ENCODE assay signal across 28 mouse cellular contexts in the genomic region with DNA sequence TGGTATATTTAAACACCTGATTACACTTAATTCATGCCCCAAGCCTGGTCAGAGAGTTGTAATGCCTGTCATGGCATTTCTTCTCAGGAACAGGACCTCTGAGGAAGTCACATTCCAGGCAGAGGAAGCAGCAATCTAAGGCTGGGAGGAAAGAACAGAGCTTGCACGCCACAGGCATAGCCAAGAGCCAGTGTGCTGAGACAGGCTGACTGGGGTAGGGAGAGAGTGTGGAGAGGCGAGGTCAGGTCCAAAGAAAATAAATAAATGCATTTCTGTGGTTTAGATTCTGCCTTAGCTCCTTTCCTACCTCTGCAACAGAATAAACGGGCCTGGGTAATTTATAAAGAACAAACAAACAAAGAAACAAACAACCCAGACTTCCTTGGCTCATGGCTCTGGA.
DNase-seq lines count a peak whose midpoint lies in the region; ATAC-seq and TF ChIP-seq lines count a peak whose summit lies in the region.
"Had no signal": no experiment of that assay in that cellular context is flagged by ENCODE, and none has a peak within 500 bp of the region (broad histone marks: within the 10 kb centered on the region; RNA-seq: fewer than 3 reads in every experiment).

No protein-coding gene starts in this region.

- no peak overlapping the region for H3K4me2 ChIP-seq in forebrain, embryonic 12.5 days
- no peak overlapping the region for H3K4me2 ChIP-seq in forebrain, embryonic 14.5 days (ENCODE audit: low read length)
- H3K4me2 ChIP-seq in hindbrain, embryonic 11.5 days (replicated peaks; ENCODE audit: low read depth, low read length): no peak overlapping the region
- no peak overlapping the region for H3K4me2 ChIP-seq in midbrain, embryonic 11.5 days
- H3K4me2 ChIP-seq in midbrain, postnatal 0 days (ENCODE audit: low read depth, low read length, poor library complexity, severe bottlenecking): no peak overlapping the region
- H3K4me2 ChIP-seq in midbrain, embryonic 14.5 days (ENCODE audit: low read length): no peak overlapping the region
- H3K4me2 ChIP-seq: embryonic facial prominence, embryonic 13.5 days; heart, embryonic 11.5 days; hindbrain, embryonic 15.5 days; kidney, embryonic 15.5 days; limb, embryonic 15.5 days; liver, embryonic 13.5 days had no signal

- TF ChIP-seq CTCF in midbrain, postnatal 0 days (IDR thresholded peaks at IDR 0.05): no peak

- no peaks in the 10 kb centered on the region for H3K9me3 ChIP-seq in forebrain, embryonic 12.5 days
- no peaks in the 10 kb centered on the region for H3K9me3 ChIP-seq in forebrain, embryonic 14.5 days (replicated peaks; ENCODE audit: control insufficient read depth, low read length)
- no peaks in the 10 kb centered on the region for H3K9me3 ChIP-seq in hindbrain, embryonic 10.5 days
- H3K9me3 ChIP-seq in hindbrain, embryonic 11.5 days (ENCODE audit: control insufficient read depth, low read length): no peaks in the 10 kb centered on the region
- no peaks in the 10 kb centered on the region for H3K9me3 ChIP-seq in midbrain, embryonic 11.5 days (ENCODE audit: control insufficient read depth, low read length)
- no peaks in the 10 kb centered on the region for H3K9me3 ChIP-seq in midbrain, postnatal 0 days (ENCODE audit: low read length)
- no peaks in the 10 kb centered on the region for H3K9me3 ChIP-seq in midbrain, embryonic 14.5 days (ENCODE audit: control insufficient read depth, low read length)
- H3K9me3 ChIP-seq: embryonic facial prominence, embryonic 13.5 days; G1E; hindbrain, embryonic 15.5 days; kidney, embryonic 15.5 days; limb, embryonic 10.5 days; limb, embryonic 15.5 days; liver, embryonic 13.5 days had no signal

- DNase-seq in forebrain, embryonic 14.5 days (ENCODE audit: low spot score): no peak
- no peak for DNase-seq in hindbrain, embryonic 10.5 days (ENCODE audit: low spot score)
- DNase-seq in hindbrain, embryonic 11.5 days (ENCODE audit: low spot score): no peak
- peak; percentile 79 for DNase-seq in midbrain, embryonic 11.5 days (ENCODE audit: low spot score, missing footprints)
- DNase-seq in midbrain, postnatal 0 days (ENCODE audit: low spot score): no peak
- DNase-seq in midbrain, embryonic 14.5 days: no peak
- no peak for DNase-seq in embryo, embryonic 9.5 days (ENCODE audit: extremely low spot score)
- DNase-seq: adrenal gland, postnatal 10 days; cerebellum, adult 8-10 months; cerebellum, postnatal 25 days; gastrocnemius, postnatal 25 days; kidney, adult 18-20 months; kidney, postnatal 4 days; layer of hippocampus, postnatal 36 days; liver, embryonic 13.5 days; lung, adult 18-20 months; lung, postnatal 10 days; thymus, postnatal 4 days had no signal

- 0 out of 2 replicates have a peak overlapping the region, but pooled peaks have one; percentile 6 for H3K27ac ChIP-seq in forebrain, embryonic 12.5 days
- no peak overlapping the region for H3K27ac ChIP-seq in forebrain, embryonic 14.5 days (ENCODE audit: low read depth, low read length)
- H3K27ac ChIP-seq in hindbrain, embryonic 10.5 days: peak overlapping the region; percentile 53; the same call in 1 of the 2 replicates
- H3K27ac ChIP-seq in hindbrain, embryonic 11.5 days (ENCODE audit: low read depth, low read length): no peak overlapping the region
- no peak overlapping the region for H3K27ac ChIP-seq in midbrain, embryonic 11.5 days (ENCODE audit: low read depth, low read length)
- no peak overlapping the region for H3K27ac ChIP-seq in midbrain, postnatal 0 days (ENCODE audit: low read depth, low read length)
- H3K27ac ChIP-seq in midbrain, embryonic 14.5 days (replicated peaks; ENCODE audit: low read depth, low read length): peak overlapping the region; percentile 32; the same call in 1 of the 2 replicates
- H3K27ac ChIP-seq: embryonic facial prominence, embryonic 13.5 days; hindbrain, embryonic 15.5 days; kidney, embryonic 15.5 days; limb, embryonic 10.5 days; limb, embryonic 15.5 days; liver, embryonic 13.5 days had no signal

- 84% methylated on average over 3 of the region's 3 CpGs for WGBS in forebrain, embryonic 12.5 days
- 81% methylated on average over 3 of the region's 3 CpGs for WGBS in forebrain, embryonic 14.5 days
- 75% methylated on average over 3 of the region's 3 CpGs for WGBS in hindbrain, embryonic 10.5 days
- 85% methylated on average over 3 of the region's 3 CpGs for WGBS in hindbrain, embryonic 11.5 days
- 71% methylated on average over 3 of the region's 3 CpGs for WGBS in midbrain, embryonic 11.5 days
- 70% methylated on average over 3 of the region's 3 CpGs for WGBS in midbrain, postnatal 0 days
- WGBS in midbrain, embryonic 14.5 days: 90% methylated on average over 3 of the region's 3 CpGs

- no peaks in the 10 kb centered on the region for H3K27me3 ChIP-seq in forebrain, embryonic 12.5 days
- H3K27me3 ChIP-seq in forebrain, embryonic 14.5 days (replicated peaks; ENCODE audit: control insufficient read depth, insufficient read depth, low read length): no peaks in the 10 kb centered on the region
- H3K27me3 ChIP-seq in hindbrain, embryonic 10.5 days (ENCODE audit: insufficient read depth, poor library complexity, severe bottlenecking): no peaks in the 10 kb centered on the region
- no peaks in the 10 kb centered on the region for H3K27me3 ChIP-seq in hindbrain, embryonic 11.5 days (ENCODE audit: control insufficient read depth, insufficient read depth, low read length)
- H3K27me3 ChIP-seq in midbrain, embryonic 11.5 days (ENCODE audit: control insufficient read depth, insufficient read depth, low read length): no peaks in the 10 kb centered on the region
- no peaks in the 10 kb centered on the region for H3K27me3 ChIP-seq in midbrain, postnatal 0 days (ENCODE audit: insufficient read depth, low read length)
- no peaks in the 10 kb centered on the region for H3K27me3 ChIP-seq in midbrain, embryonic 14.5 days (ENCODE audit: control insufficient read depth, insufficient read depth, low read length)
- H3K27me3 ChIP-seq: embryonic facial prominence, embryonic 13.5 days; hindbrain, embryonic 15.5 days; kidney, embryonic 15.5 days; limb, embryonic 15.5 days; liver, embryonic 13.5 days; Patski had no signal

- peaks cover 24% of the 10 kb centered on the region for H3K36me3 ChIP-seq in forebrain, embryonic 12.5 days (replicated peaks)
- peaks cover 7% of the 10 kb centered on the region; the same call in 1 of the 2 replicates for H3K36me3 ChIP-seq in forebrain, embryonic 14.5 days (ENCODE audit: control insufficient read depth, insufficient read depth, low read length)
- peaks cover 44% of the 10 kb centered on the region for H3K36me3 ChIP-seq in hindbrain, embryonic 10.5 days
- H3K36me3 ChIP-seq in hindbrain, embryonic 11.5 days (ENCODE audit: control insufficient read depth, insufficient read depth, low read length): no peaks in the 10 kb centered on the region
- peaks cover 3% of the 10 kb centered on the region; the same call in 1 of the 2 replicates for H3K36me3 ChIP-seq in midbrain, embryonic 11.5 days (ENCODE audit: control insufficient read depth, insufficient read depth, low read length)
- no peaks in the 10 kb centered on the region for H3K36me3 ChIP-seq in midbrain, postnatal 0 days (ENCODE audit: insufficient read depth, low read length)
- H3K36me3 ChIP-seq in midbrain, embryonic 14.5 days (ENCODE audit: control insufficient read depth, insufficient read depth, low read length): 0 out of 2 replicates have a peak, but pooled peaks cover 8% of the 10 kb centered on the region
- H3K36me3 ChIP-seq: embryonic facial prominence, embryonic 13.5 days; hindbrain, embryonic 15.5 days; limb, embryonic 15.5 days had no signal

- H3K4me3 ChIP-seq in forebrain, embryonic 12.5 days (replicated peaks): no peak overlapping the region
- H3K4me3 ChIP-seq in forebrain, embryonic 14.5 days (ENCODE audit: low read depth, low read length): no peak overlapping the region
- no peak overlapping the region for H3K4me3 ChIP-seq in hindbrain, embryonic 10.5 days
- no peak overlapping the region for H3K4me3 ChIP-seq in hindbrain, embryonic 11.5 days (ENCODE audit: low read depth, low read length)
- no peak overlapping the region for H3K4me3 ChIP-seq in midbrain, embryonic 11.5 days (ENCODE audit: low read depth, low read length)
- H3K4me3 ChIP-seq in midbrain, postnatal 0 days (ENCODE audit: low read depth, low read length): no peak overlapping the region
- no peak overlapping the region for H3K4me3 ChIP-seq in midbrain, embryonic 14.5 days (replicated peaks; ENCODE audit: low read depth, low read length)
- H3K4me3 ChIP-seq: embryonic facial prominence, embryonic 13.5 days; hindbrain, embryonic 15.5 days; kidney, embryonic 15.5 days; limb, embryonic 10.5 days; limb, embryonic 15.5 days; liver, embryonic 13.5 days; myocyte had no signal

- no peak for ATAC-seq in forebrain, embryonic 12.5 days (ENCODE audit: low FRiP score)
- no peak for ATAC-seq in forebrain, embryonic 14.5 days
- no peak for ATAC-seq in hindbrain, embryonic 11.5 days (ENCODE audit: low FRiP score)
- no peak for ATAC-seq in midbrain, embryonic 11.5 days (ENCODE audit: low FRiP score)
- ATAC-seq in midbrain, postnatal 0 days (ENCODE audit: low FRiP score): no peak
- no peak for ATAC-seq in midbrain, embryonic 14.5 days (ENCODE audit: low FRiP score, low TSS enrichment)
- ATAC-seq: Patski had no signal

- H3K9ac ChIP-seq in forebrain, embryonic 12.5 days: no peak overlapping the region
- H3K9ac ChIP-seq in forebrain, embryonic 14.5 days (ENCODE audit: low read length): no peak overlapping the region
- no peak overlapping the region for H3K9ac ChIP-seq in hindbrain, embryonic 11.5 days (ENCODE audit: low read depth, low read length)
- no peak overlapping the region for H3K9ac ChIP-seq in midbrain, embryonic 11.5 days (ENCODE audit: low read length)
- H3K9ac ChIP-seq in midbrain, postnatal 0 days (replicated peaks; ENCODE audit: low read length, poor library complexity, severe bottlenecking): no peak overlapping the region
- no peak overlapping the region for H3K9ac ChIP-seq in midbrain, embryonic 14.5 days (replicated peaks; ENCODE audit: low read length)
- H3K9ac ChIP-seq: embryonic facial prominence, embryonic 13.5 days; hindbrain, embryonic 15.5 days; kidney, embryonic 15.5 days; limb, embryonic 15.5 days; liver, embryonic 13.5 days had no signal

- H3K4me1 ChIP-seq in forebrain, embryonic 12.5 days: peaks cover 36% of the 10 kb centered on the region
- peaks cover 23% of the 10 kb centered on the region for H3K4me1 ChIP-seq in forebrain, embryonic 14.5 days (ENCODE audit: control insufficient read depth, insufficient read depth, low read length)
- H3K4me1 ChIP-seq in hindbrain, embryonic 10.5 days (replicated peaks): peaks cover 40% of the 10 kb centered on the region
- peaks cover 11% of the 10 kb centered on the region for H3K4me1 ChIP-seq in hindbrain, embryonic 11.5 days (replicated peaks; ENCODE audit: control insufficient read depth, insufficient read depth, low read length)
- peaks cover 3% of the 10 kb centered on the region for H3K4me1 ChIP-seq in midbrain, embryonic 11.5 days (ENCODE audit: control insufficient read depth, insufficient read depth, low read length)
- peaks cover 12% of the 10 kb centered on the region; the same call in 1 of the 2 replicates for H3K4me1 ChIP-seq in midbrain, postnatal 0 days (ENCODE audit: insufficient read depth, low read length)
- H3K4me1 ChIP-seq in midbrain, embryonic 14.5 days (ENCODE audit: control insufficient read depth, insufficient read depth, low read length): peaks cover 28% of the 10 kb centered on the region
- H3K4me1 ChIP-seq: liver, embryonic 13.5 days had no signal

Comparison
In these comparisons a context has a peak if more than half of its experiments do, and no peak if none do; other contexts are left out.
1. H3K27ac ChIP-seq: peak in forebrain, embryonic 12.5 days (single experiment), hindbrain, embryonic 10.5 days (single experiment) and midbrain, embryonic 14.5 days (single experiment); none in forebrain, embryonic 14.5 days (single experiment), hindbrain, embryonic 11.5 days (single experiment), midbrain, embryonic 11.5 days (single experiment) and midbrain, postnatal 0 days (single experiment).